Mouse (Mus musculus): ENCODE measurements around the gene E130308A19Rik.

Gene E130308A19Rik

GRCm38 (mm10) chr4:59625998-59626910 lies at the start of gene E130308A19Rik:
Gene E130308A19Rik, plus strand, starts transcription at chr4:59626211.
- peak; percentile 65 to 72 for DNase-seq

GRCm38 (mm10) chr4:59580495-59581281 lies 45.3 kb upstream of the E130308A19Rik start:
- peak; percentile 19 to 31 for DNase-seq

- DNase-seq = peak; percentile 99
These were observed 44.5 kb upstream of the E130308A19Rik start, which contains the start of gene Hsdl2 for GRCm38 (mm10) chr4:59581314-59582185. Gene Hsdl2, plus strand, starts transcription at chr4:59581563.

DNA sequence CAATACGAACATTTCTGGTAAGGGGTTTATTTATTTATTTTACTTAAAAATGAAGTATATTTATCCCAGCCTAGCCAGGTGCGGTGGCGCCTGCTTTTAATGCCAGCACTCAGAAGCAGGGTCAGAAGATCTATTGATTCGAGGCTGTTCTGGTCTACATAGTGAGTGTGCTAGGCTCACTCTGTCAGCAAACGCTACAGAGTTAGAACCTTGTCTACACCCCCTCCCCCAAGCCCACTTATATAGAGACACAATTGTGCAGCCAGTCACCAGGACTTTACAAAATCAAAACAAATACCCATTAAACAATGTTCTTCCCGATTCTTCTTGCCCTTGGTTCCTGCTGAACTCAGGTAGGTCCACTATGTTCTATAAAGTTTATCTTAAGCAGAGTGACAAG lies 43.8 kb upstream of the E130308A19Rik start:
- peak in 1 of 2 experiments; percentile 3 for DNase-seq

- DNase-seq = no peak
These were observed 40.9 kb upstream of the E130308A19Rik start for GRCm38 (mm10) chr4:59585097-59585496.

DNA sequence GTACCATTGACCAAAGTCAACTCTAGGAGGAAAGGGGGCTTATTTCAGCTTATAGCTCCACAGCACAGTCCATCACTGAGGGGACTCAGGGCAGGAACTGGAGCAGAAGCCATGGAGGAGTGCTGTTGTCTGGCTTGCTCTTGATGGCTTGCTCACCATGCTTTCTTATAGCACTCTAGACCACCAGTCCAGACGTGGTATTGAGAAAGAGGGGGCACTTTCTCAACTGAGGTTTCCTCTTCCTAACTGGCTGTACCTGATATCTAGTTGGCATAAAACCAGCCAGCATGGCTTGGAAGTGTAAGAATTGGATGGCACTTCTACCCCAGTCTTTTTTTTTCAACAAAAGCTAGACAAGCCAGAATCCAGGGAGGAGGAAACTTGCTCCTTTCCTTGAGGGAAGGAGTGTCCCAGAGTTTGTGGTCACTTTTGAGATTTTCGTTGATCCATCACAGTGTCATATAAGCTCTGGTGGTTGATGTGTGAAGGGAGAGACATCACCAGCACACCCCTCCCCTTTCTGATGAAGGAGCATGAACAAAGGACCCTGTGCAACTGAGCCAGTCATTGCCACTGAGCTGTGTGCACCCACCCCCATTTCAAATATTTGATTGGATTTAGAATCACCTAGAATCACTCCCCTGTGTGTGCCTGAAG lies 38.7 kb upstream of the E130308A19Rik start:
- DNase-seq = no peak

- no peak for DNase-seq
These were observed 38.2 kb upstream of the E130308A19Rik start for GRCm38 (mm10) chr4:59587872-59588226.

GRCm38 (mm10) chr4:59594614-59595013 lies 31.4 kb upstream of the E130308A19Rik start:
- no peak for DNase-seq

GRCm38 (mm10) chr4:59596556-59596955 lies 29.5 kb upstream of the E130308A19Rik start:
- DNase-seq = no peak

- no peak for DNase-seq
These were observed 23.3 kb upstream of the E130308A19Rik start for GRCm38 (mm10) chr4:59602704-59603103.

DNA sequence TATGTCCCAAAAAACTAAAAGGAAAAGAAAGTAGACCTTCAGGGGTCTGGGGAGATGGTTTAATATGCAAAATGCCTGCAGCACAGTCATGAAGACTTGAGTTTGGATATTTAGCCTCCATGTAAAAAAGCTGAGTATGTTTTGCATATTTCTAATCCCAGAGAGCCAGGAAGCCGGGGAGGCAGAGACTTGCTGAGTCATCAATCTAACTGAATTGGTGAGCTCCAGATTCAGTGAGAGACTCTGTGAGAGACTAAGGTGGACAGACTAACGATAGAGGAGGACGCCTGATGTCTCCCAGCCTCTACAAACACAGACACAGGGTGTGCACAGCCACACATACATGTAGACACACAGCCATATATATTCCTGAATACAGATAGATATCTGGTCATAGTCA lies 21.1 kb upstream of the E130308A19Rik start:
- no peak for DNase-seq

DNA sequence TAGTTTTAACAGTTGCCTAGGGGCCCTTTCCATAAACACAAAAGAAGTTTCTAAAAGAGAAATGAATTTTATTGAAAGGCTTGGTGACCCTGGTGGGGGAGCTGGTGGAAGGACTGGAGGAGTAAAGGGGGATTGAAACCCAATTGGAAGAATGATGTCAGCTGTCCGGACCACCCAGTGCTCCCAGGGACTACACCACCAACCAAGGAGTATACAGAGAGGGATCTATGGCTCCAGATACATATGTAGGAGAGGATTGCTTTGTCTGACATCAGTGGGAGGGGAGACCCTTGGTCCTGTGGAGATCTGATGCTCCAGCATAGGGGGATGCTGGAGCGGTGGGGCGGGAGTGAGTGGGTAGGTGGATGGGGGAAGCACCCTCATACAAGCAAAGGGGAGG lies 20.5 kb upstream of the E130308A19Rik start:
- DNase-seq = no peak

GRCm38 (mm10) chr4:59610411-59610810 lies 15.6 kb upstream of the E130308A19Rik start:
- DNase-seq = no peak

DNA sequence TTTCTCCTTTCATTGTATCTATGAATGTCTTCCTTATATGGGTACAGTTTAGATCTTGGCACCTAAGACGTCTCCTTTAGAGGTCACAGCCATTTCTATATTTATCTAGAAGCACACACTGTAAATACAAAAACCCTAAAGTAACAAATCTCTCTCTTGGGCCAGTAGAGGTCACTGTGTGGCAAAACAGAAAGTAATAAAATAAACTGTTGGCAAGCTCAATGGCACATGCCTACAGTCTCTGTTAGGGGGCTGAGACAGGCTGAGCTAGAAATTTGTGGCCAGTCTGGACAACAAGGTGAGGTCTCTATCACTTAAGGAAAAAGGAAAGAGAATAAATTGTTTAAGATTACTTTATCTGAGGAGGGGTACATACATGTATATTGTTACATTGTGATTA lies 11.0 kb upstream of the E130308A19Rik start:
- DNase-seq = peak in 1 of 2 experiments; percentile 9

- no peak for DNase-seq
These were observed 6.3 kb upstream of the E130308A19Rik start for GRCm38 (mm10) chr4:59619611-59620245.

DNA sequence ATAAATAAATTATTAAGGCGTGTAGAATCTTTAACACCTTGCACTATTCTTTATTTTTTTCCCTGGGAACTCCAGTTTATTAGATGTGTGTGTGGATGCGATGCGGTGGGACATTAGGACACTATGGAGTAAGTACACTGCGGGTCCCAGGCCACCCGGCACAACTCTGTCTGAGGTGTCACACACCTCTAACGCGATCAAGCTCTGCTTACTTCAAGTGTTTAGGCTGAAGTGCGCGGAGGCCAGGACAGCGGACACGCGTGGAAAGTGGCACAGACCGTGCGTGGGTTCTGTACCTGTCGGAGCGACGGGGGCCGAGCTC lies 374 bp upstream of the E130308A19Rik start:
- DNase-seq = no peak

- DNase-seq = no peak
These were observed 2.2 kb downstream of the E130308A19Rik start for GRCm38 (mm10) chr4:59628255-59628654.

DNA sequence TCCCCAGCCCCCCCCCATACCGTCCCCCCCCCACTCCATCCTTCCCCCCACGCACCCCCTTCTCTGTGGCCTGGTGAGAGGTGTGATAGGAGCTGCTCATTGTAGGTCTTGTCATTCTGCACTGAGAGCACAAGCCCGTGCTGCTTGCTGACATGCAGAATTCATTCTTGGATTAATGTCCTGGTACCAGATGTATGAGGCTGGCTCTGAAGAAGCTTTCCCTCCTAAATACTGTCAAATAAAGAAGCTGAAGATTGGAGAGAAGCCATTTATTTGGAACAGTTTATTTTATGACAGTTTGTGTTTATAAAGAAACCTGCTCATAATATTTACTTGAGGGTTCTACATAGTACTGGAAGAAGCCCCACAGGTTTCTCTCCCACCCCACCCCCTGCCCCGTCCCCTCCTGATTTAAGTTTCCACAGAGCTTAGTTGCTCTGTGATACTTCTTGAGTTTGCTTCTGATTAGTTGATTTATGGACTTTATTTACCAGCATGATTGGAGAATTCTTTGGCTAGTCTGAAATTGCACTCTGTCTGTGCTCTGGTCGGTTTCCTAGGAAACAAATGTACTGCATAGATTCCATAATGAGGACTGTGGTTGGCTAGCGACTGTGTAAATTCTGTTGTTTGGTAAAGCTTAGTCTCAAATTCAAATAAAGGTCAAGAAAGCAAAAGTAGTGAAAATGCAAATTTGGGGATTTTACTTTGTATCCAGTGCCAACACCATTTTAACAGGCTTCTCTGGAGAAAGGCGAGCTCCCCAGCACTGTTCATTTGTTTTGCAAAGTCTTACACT lies 3.3 kb downstream of the E130308A19Rik start:
- DNase-seq = no peak

DNA sequence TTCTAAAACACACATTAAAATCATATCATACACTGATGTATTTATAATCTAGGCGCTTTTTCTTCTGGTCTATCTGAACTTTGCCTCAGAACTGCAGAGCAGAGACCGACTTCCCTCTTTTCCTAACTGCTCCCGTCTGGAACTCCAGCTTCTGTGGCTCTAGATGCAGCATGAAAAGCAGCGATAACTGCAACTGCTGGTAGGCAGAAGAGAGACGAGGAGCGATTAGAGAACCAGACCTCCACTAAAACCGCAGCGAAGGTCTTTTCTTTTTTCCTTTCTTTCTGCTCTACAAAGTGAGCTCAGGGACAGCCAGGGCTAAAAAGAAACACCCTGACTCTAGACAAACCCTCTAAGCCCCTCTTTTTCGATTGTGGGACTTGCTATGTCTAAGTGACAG lies 4.1 kb downstream of the E130308A19Rik start:
- DNase-seq = no peak

- no peak for DNase-seq
These were observed 8.5 kb downstream of the E130308A19Rik start for GRCm38 (mm10) chr4:59634532-59634931.

GRCm38 (mm10) chr4:59639163-59639562 lies 13.2 kb downstream of the E130308A19Rik start:
- DNase-seq = no peak
